Mouse (Mus musculus) right cerebral cortex, postnatal 14 days (tissue): ENCODE results near the gene Rftn1.
A peak's percentile ranks its signal among the peaks of the same experiment; 100 is the strongest.

Experiments used
- DNase-seq: peaks from one replicate; pipeline ENCODE4 v3.0.0; 2022

The Rftn1 gene

DNA sequence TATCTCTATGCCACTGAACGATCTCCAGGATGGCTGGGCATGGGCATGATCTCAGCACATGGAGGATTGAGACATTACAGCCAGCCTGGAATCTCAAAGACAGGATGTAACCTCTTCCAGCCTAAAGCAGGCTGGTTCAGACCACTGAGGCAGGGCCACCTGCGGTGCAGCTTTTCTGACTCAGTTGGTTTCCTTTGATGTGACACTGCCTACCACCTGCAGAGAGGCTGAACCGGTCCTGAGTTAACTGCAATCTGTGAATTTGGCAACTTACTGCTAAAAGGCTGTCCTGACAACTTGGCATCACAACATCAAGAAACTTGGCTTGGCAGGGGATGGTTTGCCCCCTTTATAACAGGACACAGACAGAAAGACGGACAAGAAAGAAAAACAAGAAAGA lies 103.6 kb downstream of the Rftn1 start:
- DNase-seq, result no peak

GRCm38 (mm10) chr17:50084721-50085120 lies 105.8 kb downstream of the Rftn1 start:
- no peak for DNase-seq

- DNase-seq, result no peak
These were observed 106.5 kb downstream of the Rftn1 start for GRCm38 (mm10) chr17:50083937-50084336.

- no peak for DNase-seq
These were observed 107.5 kb downstream of the Rftn1 start for GRCm38 (mm10) chr17:50082947-50083346.

DNA sequence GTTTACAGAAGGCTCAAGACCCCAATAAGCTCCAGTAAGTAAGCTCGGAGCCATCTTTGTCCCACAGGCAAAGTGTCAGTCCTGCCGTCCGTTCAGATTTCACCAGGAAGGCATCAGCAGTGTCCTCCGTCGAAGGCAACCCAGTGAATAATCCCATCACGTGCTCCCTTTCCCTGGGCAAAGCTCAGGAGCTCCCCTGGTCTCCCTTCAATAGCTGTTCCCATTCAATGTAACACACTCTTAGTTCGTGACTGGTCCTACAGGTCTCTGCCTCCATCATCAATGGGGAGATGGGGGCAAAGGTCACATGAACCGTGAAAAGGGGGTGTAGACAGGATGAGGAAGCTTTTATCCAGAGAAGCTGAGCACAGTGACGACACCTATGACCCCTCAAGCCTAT lies 108.8 kb downstream of the Rftn1 start:
- DNase-seq, result no peak

- DNase-seq, result no peak
These were observed 109.5 kb downstream of the Rftn1 start for GRCm38 (mm10) chr17:50080991-50081390.

DNA sequence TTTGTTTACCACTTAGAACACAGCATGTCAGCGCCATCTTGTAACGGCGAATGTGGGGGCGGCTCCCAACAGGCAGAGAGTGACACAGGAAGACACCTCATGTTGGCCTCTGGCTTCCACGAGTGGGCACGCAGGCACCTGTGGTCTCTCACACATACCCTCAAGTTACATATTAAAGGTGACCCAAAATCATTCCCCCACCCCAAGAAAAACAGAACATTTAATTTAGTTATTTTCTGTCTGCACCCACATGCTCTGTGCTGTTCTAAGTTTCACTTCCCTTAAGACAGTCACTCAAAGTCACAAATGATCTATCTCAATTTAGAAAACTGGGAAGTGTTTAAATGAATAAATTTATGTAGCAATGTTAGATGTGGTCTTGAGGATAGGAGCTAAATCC lies 111.7 kb downstream of the Rftn1 start:
- no peak for DNase-seq

DNA sequence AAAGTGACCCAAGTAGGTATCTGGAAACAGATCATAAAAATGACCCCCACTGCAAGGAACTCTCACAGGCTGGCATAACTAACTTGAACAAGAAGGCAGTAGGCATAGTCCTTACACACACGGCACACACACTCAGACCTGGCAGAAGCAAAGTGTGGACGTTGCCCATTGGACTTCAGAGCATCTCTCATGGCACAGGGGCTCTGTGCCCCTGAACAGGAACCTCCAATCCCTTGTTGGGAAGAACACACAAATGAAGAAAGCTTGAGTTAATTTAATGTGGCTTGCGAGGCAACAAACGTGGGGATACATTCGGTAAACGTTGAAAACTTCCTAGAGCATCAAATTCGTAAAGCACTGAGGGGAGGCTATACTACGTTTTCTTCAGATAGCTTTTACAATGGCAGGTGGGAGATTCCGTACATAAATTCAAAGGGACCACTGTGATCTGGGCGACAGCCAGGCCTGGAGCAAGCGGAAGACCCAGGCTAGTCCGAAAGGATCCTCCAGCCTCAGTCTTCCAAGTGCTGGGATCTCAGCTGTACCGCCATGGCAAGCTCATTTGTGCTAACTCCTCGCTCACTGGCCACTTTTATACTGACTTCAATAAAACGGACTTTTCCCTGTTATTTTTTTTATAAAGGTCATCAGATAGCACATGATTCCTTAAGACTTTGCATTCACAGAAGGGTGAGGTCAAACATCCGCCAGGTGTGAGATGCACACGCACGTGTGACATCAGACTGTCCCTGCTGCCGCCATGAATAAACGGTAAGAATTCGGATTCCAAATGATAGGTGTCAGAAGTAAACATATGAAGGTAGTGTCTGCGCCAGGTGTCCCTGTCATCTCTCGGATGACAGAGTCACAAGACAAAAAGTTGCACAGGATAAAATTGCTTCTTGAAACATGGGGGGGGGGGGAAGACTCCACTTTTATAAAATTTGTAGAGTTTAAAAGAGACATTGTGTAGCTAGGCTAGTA lies 117.2 kb downstream of the Rftn1 start:
- no peak for DNase-seq

- no peak for DNase-seq
These were observed 118.9 kb downstream of the Rftn1 start for GRCm38 (mm10) chr17:50071602-50071988.

GRCm38 (mm10) chr17:50070822-50071601 lies 119.5 kb downstream of the Rftn1 start:
- no peak for DNase-seq

DNA sequence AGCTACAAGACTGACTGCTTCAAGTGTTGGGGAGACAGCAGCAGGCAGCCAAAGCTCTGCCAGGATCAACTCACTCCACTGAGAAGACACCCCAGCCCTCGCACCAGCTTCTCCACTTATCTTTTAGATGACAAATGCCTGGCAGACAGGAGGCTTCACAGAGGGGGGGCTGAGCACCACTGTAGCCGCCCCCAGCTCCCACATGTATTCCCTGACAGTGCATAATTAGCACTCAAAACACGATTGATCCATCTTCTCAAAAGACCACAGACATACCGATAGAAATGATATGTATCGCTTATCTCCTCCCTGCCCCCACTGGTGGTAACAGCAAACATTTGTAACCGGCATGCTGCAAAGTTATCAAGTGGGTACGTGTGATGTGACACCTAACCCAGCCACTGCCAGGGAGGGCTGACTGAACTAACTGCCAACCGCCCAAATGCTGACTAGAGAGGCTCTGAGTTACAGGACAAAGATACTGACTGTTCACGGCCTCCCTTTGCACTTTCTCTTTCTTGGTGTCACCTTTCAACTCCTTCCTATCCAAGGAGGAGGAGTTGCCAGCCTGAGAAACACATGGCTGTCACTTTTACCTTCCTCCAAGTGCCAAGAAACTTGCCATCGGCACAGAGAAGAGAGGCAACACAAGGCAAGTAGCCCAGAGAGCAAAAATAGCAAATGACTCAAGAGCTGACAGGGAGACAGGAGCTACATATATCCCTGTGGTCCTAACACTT lies 120.4 kb downstream of the Rftn1 start:
- DNase-seq, result peak; percentile 43

DNA sequence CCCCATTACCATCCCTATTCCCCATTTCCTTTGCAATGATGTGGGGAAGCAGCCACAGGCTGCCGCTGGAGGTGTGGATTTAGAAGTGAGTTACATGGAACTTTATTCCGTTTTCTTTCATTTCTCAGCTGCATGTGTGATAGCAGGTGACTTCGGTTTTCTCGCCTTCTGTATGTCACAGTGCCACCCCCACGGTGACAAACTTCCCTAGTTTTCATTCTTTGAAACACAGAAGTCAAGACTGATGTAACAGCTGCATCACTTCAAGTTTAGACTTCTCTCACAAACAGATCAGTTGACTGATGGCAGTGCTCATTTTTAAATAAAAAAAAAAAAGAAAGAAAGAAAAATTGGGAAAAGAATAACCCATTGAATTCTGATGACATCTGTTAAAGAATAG lies 121.3 kb downstream of the Rftn1 start:
- no peak for DNase-seq

GRCm38 (mm10) chr17:50068681-50069138 lies 121.8 kb downstream of the Rftn1 start:
- no peak for DNase-seq

- DNase-seq, result no peak
These were observed 122.4 kb downstream of the Rftn1 start for GRCm38 (mm10) chr17:50067774-50068680.

- DNase-seq, result no peak
These were observed 123.4 kb downstream of the Rftn1 start for GRCm38 (mm10) chr17:50066822-50067713.

GRCm38 (mm10) chr17:50063832-50064627 lies 126.4 kb downstream of the Rftn1 start:
- DNase-seq, result no peak

DNA sequence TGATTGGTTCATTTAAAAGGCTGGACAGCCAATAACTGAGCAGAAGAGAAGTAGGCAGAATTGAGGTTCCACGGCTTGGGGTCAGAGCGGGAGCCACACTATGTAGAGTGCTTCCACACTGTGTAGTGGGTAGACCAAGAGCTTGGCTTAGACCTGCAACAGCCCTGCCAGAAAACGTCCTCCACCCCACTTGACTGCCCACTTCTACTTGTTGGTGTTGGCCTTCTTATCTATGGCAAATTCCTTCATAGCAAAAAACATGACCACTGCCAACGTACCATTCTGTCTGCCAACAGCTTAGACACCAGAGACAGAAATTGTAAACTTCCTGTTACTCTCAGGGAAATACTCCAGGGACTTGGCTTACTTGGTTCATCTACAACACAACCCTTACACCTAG lies 127.8 kb downstream of the Rftn1 start:
- no peak for DNase-seq

GRCm38 (mm10) chr17:50061446-50061845 lies 129.0 kb downstream of the Rftn1 start:
- DNase-seq, result no peak

DNA sequence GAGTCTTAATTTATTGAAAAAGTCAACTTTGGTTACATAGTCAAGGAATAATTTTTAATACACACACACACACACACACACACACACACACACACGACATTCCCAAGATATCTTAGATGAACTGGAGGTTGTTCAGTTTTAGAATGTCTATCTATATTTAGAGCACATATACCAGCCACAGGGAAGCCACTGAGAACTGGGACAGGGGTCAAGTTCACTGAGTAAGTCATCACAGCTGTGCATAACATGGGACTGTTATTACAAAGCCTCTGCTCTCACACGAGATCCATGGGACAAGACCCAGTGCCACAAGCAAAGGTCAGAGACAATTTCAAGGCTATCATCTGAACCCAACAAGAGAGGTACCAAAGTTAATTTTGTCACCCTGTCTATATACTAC lies 130.3 kb downstream of the Rftn1 start:
- DNase-seq, result no peak

GRCm38 (mm10) chr17:50059417-50059816 lies 131.1 kb downstream of the Rftn1 start:
- DNase-seq, result no peak
